In the genomic region with DNA sequence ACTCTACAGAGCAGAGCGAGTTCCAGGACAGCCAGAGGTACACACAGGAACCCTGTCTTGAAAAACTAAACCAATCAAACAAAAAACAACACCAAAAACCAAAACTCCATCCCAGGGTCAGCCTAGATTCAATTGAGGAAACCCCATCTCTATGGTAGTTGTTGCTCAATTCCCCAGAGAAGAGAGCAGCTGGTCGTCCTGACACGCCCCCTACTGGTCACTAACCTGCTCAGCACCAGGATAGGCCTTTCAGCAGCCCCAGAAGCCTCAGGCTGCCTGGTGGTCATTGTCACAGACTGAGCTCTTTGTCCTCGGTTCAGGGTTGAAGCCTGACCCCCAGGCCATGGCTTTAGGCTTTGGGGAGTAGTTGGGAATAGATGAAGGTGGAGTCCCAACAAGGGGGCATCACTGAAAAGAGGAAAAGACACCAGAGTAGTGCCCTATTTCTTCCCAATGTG, we compare ENCODE assay signal across 8 mouse cellular contexts. TPM values are rescaled to one million over a fixed set of nuclear protein-coding genes. Genes with fewer than 3 reads are reported as not detected.
DNase-seq lines count a peak whose midpoint lies in the region; ATAC-seq and TF ChIP-seq lines count a peak whose summit lies in the region.

Gene Prpsap1 (minus strand): TSS at position 408 of the 458 bp plus-strand sequence.

- WGBS in kidney, adult 2 months: 28% methylated on average over 4 of the region's 4 CpGs
- WGBS in liver, embryonic 11.5 days: 29% methylated on average over 4 of the region's 4 CpGs

- no peaks in the 10 kb centered on the region for H3K27me3 ChIP-seq in kidney, adult 2 months (replicated peaks; ENCODE audit: control insufficient read depth, insufficient read depth, low read length)
- no peaks in the 10 kb centered on the region for H3K27me3 ChIP-seq in liver, embryonic 11.5 days (replicated peaks; ENCODE audit: control insufficient read depth, insufficient read depth, low read length)

- peak; percentile 85 for TF ChIP-seq CTCF in kidney, adult 2 months (conservative IDR thresholded peaks at IDR 0.05; ENCODE audit: insufficient read depth, insufficient read length, low read depth, low read length)

- no peak within 1 kb of the TSS for H3K4me2 ChIP-seq in liver, embryonic 11.5 days

- peak within 1 kb of the TSS; percentile 13 for H3K27ac ChIP-seq in kidney, adult 2 months (ENCODE audit: insufficient read depth, low read depth, low read length)
- no peak within 1 kb of the TSS for H3K27ac ChIP-seq in liver, embryonic 11.5 days (ENCODE audit: low read depth, low read length)

- TF ChIP-seq POLR2A in kidney, adult 2 months (IDR thresholded peaks at IDR 0.05; ENCODE audit: low read depth, low read length): no peak

- H3K36me3 ChIP-seq in kidney, adult 2 months (ENCODE audit: control insufficient read depth, insufficient read depth, low read length): no peaks in the 10 kb centered on the region
- no peaks in the 10 kb centered on the region for H3K36me3 ChIP-seq in liver, embryonic 11.5 days (ENCODE audit: control insufficient read depth, insufficient read depth, low read length)

- H3K4me1 ChIP-seq in kidney, adult 2 months (ENCODE audit: control insufficient read depth, insufficient read depth, low read length): peaks cover 4% of the 10 kb centered on the region; the same call in 1 of the 2 replicates
- peaks cover 16% of the 10 kb centered on the region for H3K4me1 ChIP-seq in liver, embryonic 11.5 days (replicated peaks; ENCODE audit: control insufficient read depth, insufficient read depth, low read length)

- peak; percentile 37 for DNase-seq in ovary, adult 18-20 months (ENCODE audit: low spot score)
- DNase-seq in ovary, postnatal 10 days (ENCODE audit: low spot score): no peak
- DNase-seq in embryo, embryonic 10 days (ENCODE audit: low spot score): peak; percentile 82
- peak; percentile 69 to 72 for DNase-seq in heart, adult 18-20 months
- DNase-seq in kidney, adult 2 months: peak; percentile 72
- DNase-seq in liver, embryonic 11.5 days (ENCODE audit: low spot score): peak; percentile 54
- DNase-seq in monocyte, adult 2 months (ENCODE audit: low read depth in 1 of 2, low spot score in 2 of 2): peak; percentile 35 to 52
- DNase-seq in testis, postnatal 14 days (ENCODE audit: low spot score): peak; percentile 69

- ATAC-seq in liver, embryonic 11.5 days (replicated peaks; ENCODE audit: low FRiP score): no peak; the same call in 1 of the 2 replicates

- H3K4me3 ChIP-seq in kidney, adult 2 months (ENCODE audit: insufficient read depth, low read depth, low read length): no peak within 1 kb of the TSS
- H3K4me3 ChIP-seq in liver, embryonic 11.5 days (ENCODE audit: low read depth, low read length): no peak within 1 kb of the TSS

- no peaks in the 10 kb centered on the region for H3K9me3 ChIP-seq in liver, embryonic 11.5 days (ENCODE audit: control insufficient read depth, low read length)

- no peak within 1 kb of the TSS for H3K9ac ChIP-seq in liver, embryonic 11.5 days (ENCODE audit: low read depth, low read length)

RNA-seq across cellular contexts. Expression of gene Prpsap1, which starts in this region (rescaled TPM):
- total RNA-seq in heart, adult 18-20 months (2021): 10 to 100 TPM; 25.1 to 29.4 TPM
- polyA plus RNA-seq in kidney, adult 2 months (2012; rRNA removed): 87.5 and 91.1 TPM in 2 replicates
- 133 and 135 TPM in 2 replicates for polyA plus RNA-seq in liver, embryonic 11.5 days (2014; fragmentation: Nextera tagmentation; extraction: Ambion mirVana)
